Mouse (Mus musculus): ENCODE measurements around the gene 5330417H12Rik. TPM values are rescaled to one million over a fixed set of nuclear protein-coding genes. Genes with fewer than 3 reads are reported as not detected.

5330417H12Rik gene
- total RNA-seq (2015; ENCODE audit: low replicate concordance) (not detected in 2 replicates), total RNA-seq (2017; ENCODE audit: low replicate concordance) (not detected in 2 replicates)

GRCm38 (mm10) chr7:107625061-107625460 is at the start of gene 5330417H12Rik:
Gene 5330417H12Rik (minus strand): TSS chr7:107625161.
- no peak for ATAC-seq (replicated peaks; ENCODE audit: low FRiP score, poor library complexity, severe bottlenecking)

DNA sequence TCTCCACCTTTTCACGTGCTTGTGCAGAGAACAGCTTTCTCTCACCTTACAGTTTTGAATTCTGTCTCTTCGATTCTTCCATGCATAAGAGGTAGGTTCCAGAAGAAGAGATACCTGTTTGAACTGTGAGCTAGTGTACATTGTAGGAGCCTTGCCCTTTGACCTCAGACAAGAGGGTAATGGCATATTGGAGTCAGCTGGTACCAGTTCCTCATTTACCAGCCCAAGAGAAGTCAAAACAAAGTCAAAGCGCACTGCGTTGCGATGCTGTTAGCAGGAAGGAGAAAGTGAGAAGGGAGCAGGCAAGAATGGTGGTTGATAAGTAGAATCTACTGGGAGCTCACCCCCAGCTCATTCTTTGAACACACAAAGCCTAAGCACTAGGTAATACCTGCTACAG is 43.6 kb upstream of the 5330417H12Rik start:
- ATAC-seq (replicated peaks; ENCODE audit: low FRiP score, poor library complexity, severe bottlenecking), result no peak

GRCm38 (mm10) chr7:107666262-107666902 is 41.4 kb upstream of the 5330417H12Rik start:
- no peak for ATAC-seq (replicated peaks; ENCODE audit: low FRiP score, poor library complexity, severe bottlenecking)

GRCm38 (mm10) chr7:107665586-107666261 is 40.8 kb upstream of the 5330417H12Rik start:
- no peak for ATAC-seq (replicated peaks; ENCODE audit: low FRiP score, poor library complexity, severe bottlenecking)

DNA sequence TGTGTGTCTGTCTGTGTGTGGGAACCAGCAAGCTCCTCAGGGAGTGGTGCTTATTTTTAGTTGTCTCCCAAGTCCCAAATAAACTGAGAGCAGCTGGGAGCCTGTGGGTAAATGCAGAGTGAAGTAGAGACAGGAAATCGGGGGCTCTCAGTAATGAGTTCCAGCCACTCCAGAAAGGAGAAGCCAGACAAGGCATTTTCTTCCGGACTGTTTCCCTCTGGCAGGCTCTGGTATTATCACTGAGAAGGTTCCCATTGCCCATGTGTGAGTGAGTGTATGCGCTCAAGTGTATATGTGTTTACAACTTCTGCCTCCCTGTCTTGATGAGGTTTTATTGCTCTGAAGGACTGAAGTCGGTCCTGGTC is 40.2 kb upstream of the 5330417H12Rik start:
- no peak for ATAC-seq (replicated peaks; ENCODE audit: low FRiP score, poor library complexity, severe bottlenecking)

DNA sequence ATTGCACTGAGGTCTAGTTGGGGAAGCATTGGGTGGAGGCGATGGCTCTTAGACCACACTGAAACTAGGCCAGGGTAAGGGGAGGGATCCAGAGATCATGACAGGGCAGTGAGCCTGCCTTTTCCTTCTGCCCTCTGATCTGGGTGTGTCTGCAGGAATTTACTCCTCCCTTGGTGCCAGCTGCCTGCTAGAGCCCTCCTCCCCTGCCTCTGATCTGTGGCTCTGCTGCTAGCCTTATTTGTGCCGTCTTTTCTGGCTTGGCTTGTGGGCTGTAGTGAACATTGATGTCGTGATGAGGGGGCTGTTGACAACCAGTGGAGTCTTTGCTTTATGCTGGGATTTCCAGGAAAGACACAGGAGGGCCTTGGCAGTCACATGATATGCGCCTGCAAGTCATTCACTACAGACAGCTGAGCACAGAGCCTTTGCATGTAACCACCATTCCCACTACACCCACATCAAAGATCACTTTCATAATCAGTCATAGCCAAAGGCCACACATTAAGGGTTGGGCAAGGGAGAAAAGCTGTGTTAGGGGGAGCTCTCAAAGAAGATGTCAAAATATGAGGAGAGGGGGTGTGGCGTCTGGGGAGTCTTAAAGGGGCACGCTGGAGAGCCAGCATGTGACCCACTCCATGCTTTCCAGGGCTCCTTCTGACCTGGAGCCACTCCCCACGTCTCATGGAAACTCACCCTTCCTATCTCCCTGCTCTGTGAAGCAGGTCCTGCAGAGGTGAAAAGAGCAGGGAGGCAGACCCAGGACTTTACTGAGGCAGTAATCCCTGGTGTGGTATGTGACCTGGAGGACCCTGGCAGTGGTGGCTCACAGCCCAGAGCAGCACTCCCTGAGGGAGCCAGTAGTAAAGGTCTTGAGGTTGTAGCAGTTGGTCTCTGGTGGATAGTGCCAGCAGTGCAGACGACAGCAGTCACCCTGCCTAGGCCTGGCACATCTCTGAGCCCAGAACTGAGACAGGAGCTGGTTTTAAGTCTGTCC is 39.4 kb upstream of the 5330417H12Rik start:
- ATAC-seq (replicated peaks; ENCODE audit: low FRiP score, poor library complexity, severe bottlenecking), result no peak

DNA sequence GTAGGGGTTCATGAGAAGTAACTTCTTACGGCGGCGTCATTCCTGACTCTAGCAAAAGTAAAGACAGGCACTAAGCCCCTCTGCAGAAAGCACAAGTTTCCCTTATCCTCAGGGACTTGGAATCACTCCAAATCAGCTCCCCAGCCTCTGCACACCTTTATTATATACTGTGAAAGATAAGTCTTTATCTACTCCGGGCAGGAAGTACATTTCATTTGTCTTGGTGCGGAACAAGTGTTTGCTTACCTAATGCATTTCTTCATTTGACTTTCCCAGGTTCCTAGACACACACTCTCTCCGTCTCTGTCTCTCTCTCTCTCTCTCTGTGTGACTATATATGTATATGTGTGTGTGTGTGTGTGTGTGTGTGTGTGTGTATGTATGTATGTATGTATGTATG is 38.7 kb upstream of the 5330417H12Rik start:
- ATAC-seq (replicated peaks; ENCODE audit: low FRiP score, poor library complexity, severe bottlenecking), result no peak

GRCm38 (mm10) chr7:107661843-107662281 is 36.9 kb upstream of the 5330417H12Rik start:
- ATAC-seq (replicated peaks; ENCODE audit: low FRiP score, poor library complexity, severe bottlenecking), result no peak

- no peak for ATAC-seq (replicated peaks; ENCODE audit: low FRiP score, poor library complexity, severe bottlenecking)
Measured at GRCm38 (mm10) chr7:107661189-107661842, 36.4 kb upstream of the 5330417H12Rik start.

DNA sequence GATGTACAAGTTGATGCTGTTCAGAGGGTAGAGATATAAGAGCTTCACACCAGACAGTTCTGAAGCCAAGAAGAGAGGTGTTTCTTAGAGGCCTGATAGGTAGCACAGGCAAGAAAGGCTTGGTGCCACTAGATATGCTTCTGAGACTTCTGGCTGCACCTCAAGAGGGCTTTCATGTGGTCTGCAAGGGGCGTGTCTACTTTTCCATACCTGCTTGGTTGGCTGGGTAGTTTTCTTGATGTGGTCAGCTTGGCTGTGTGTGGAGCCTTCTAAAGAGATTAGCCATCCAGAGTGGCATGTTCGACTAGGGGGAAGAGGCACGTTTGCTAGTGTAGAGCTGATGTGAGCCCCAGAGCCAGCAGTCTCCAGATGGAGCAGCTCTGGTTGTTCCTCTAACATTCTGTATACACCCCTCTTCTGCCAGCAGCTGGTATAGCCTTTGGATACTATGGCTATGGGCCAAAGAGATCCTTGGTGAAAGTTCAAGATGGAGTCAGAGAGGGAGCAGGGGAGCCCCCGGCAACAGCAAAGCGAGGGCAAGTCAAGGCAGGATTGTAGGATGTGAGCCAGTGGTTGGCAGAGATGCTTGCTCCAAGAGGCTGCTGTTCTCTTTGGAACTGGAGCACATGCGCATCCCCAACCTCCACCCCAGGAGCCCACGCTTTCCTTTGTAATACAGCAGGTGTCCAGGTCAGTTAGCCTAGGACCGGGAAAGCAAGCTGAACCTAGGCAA is 34.4 kb upstream of the 5330417H12Rik start:
- ATAC-seq (replicated peaks; ENCODE audit: low FRiP score, poor library complexity, severe bottlenecking), result no peak

DNA sequence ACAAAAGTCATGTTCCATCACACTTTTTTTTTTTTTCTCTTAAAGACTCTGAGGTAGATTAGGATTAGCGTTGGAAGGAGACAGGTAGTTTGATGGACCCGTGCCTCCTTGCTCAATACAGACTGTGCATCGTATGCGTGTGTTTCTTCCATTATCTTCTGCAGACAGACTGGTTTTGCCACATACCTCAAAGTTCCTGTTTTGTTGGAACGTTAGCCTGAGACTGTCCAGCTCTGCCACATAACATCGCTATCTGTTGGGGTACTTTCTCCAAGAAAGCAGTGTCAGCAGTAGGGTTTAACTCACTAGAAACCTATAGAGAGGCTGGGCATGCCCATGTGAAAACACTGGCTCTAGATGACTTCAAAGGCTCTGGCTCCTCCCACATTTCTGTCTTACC is 31.5 kb upstream of the 5330417H12Rik start:
- ATAC-seq (replicated peaks; ENCODE audit: low FRiP score, poor library complexity, severe bottlenecking), result no peak

GRCm38 (mm10) chr7:107651821-107652220 is 26.9 kb upstream of the 5330417H12Rik start:
- ATAC-seq (replicated peaks; ENCODE audit: low FRiP score, poor library complexity, severe bottlenecking), result no peak

DNA sequence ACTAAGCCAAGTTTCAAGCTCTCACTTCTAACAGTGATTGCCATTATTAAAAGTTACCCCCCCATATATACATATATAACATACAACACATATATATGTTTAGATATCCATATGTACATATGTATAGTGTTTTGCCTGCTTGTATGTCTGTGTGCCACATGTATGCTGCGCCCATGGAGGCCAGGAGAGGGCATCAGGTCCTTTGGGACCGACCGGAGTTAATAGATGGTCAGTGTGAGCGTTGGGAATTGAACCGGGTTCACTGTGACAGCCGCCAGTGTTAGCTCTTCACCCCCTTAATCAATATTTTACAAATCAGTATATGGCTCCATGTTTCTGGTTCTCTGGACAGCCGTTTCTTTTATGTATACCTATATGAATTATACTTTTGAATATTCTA is 25.0 kb upstream of the 5330417H12Rik start:
- no peak for ATAC-seq (replicated peaks; ENCODE audit: low FRiP score, poor library complexity, severe bottlenecking)

DNA sequence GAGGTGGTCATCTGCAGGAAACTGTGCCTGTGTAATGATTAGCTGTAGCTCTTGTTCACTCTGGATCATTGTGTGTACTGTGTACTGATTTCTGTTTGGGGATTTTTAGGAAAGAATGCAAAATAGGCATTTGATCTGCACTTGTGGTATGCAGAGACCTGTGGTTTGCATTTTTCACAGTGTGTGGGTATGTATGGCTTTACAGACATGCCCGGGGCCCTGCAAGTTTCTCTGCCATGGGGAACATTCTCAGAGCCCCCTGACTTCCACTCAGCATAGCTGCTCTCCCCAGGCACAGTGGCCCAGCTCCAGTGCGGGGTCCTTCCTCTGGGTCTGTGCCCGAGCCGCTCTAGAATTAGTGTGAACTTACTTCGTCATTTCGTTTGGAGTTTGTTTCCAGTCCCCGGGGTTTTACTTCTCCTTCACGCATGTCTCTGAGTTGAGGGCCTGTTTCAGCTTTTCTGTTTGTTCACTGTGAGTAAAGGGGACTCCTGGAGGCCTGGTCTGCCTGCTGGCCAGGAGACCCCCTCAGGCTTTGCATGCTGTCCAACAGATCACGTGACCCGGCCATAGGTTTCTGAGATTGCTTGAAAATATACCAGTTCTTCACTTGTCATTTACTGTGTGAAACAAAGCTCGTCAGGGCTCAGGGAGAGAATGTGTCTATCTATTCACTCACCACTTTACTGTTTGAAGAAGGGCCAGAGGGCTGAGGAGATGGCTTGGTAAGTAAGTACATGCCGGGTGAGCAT is 24.2 kb upstream of the 5330417H12Rik start:
- ATAC-seq (replicated peaks; ENCODE audit: low FRiP score, poor library complexity, severe bottlenecking), result no peak

DNA sequence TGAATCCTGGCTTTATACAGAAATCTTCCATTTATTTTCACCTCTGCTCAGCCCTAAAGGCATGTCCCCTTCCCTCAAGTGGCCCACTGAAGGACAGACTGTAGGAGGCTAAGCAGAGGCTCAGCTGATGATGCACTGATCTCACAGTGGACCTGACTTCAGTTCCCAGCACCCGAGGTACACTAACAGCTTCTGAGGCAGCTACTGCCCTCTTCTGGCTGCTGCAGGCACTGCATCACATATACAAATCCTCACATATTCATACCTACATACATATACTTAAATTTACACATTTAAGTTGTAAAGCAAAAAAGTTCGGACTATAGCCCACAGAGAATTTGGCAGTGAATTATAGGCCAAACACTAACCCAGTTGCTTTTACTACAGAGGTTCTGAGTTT is 20.0 kb upstream of the 5330417H12Rik start:
- ATAC-seq (replicated peaks; ENCODE audit: low FRiP score, poor library complexity, severe bottlenecking), result no peak

DNA sequence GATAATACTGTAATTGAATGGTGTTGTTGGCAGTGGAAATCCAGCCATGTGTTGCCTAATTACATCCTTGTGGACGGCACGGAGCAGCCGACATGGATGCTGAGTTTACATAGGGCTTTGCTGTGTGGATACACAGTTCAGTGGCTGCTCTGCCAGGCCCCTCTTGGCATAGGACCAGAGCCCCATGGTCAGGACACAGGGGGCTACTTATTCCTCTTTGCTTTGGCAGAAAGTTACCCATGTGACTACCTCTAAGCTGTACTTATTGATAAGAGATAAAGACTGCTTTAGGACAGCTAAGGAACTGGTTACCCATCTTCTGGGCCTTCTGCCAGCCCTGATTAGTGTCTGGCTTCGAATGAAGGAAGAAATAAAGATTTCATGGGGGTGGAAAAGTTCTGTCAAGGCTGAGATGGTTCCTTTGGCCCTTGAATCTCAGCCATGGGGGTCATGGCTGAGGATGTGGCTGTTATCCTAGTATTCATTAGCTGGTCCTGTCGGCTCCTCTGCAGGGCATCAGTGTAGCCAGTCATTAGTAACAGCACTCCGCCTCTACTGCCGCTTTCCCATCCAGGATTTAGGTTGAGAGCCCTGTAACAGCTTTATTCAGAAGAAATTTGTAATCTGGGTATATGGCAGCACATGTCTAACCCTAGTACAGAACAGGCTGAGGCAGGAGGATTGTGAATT is 17.8 kb upstream of the 5330417H12Rik start:
- no peak for ATAC-seq (replicated peaks; ENCODE audit: low FRiP score, poor library complexity, severe bottlenecking)

DNA sequence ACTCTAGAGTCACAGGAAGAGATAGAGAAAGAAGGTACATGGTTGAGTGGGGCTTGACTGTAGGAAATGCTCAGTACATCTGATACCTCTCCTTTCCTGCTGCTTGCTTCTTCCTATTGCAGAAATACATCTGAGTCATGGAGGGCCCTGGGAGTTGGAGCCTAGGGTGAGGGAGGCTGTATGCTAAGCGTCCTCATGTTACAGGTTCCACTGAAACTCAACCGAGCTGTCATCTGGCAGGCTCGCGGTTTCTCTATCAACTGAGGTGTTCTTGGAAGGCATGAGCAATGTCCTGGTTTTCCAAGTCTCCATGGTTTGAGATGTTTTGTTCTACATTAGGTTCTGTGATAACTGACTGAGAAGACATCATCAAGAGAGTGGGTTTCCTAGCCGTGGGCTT is 13.1 kb upstream of the 5330417H12Rik start:
- ATAC-seq (replicated peaks; ENCODE audit: low FRiP score, poor library complexity, severe bottlenecking), result no peak

- ATAC-seq (replicated peaks; ENCODE audit: low FRiP score, poor library complexity, severe bottlenecking), result no peak
Measured at GRCm38 (mm10) chr7:107637398-107637797, 12.4 kb upstream of the 5330417H12Rik start.

Data from erythroid progenitor cell, adult 5-6 weeks (primary cell).